Mouse (Mus musculus) spleen, embryonic (tissue): Measurements from ENCODE around the gene Erh.

Experiments
- CTCF ChIA-PET: fragments of 350-600 bp; sonication (Branson Sonifier 250); formaldehyde crosslinking; loops from one replicate; lab custom pipeline; 2022; lab: Charles Lee

Gene Erh

GRCm38 (mm10) chr12:80643693-80644505, at the start of gene Erh, which contains the start of gene Slc39a9:
Gene Erh, minus strand, starts transcription at chr12:80644341.
Gene Slc39a9, plus strand, starts transcription at chr12:80643883.
- CTCF ChIA-PET: no interaction called here

GRCm38 (mm10) chr12:80693700-80694099, 49.6 kb upstream of the Erh start:
- CTCF ChIA-PET: no interaction called here

GRCm38 (mm10) chr12:80692269-80692972, 48.3 kb upstream of the Erh start, which contains the start of gene Plekhd1:
Gene Plekhd1, plus strand, starts transcription at chr12:80692591.
- CTCF ChIA-PET: interaction anchor here (0.7 kb wide), 1 partner anchor 22 kb away, joined by 3 read pairs; no protein-coding TSS in a partner anchor

- CTCF ChIA-PET: interaction anchor here (0.7 kb wide), 1 partner anchor 22 kb away, joined by 3 read pairs; no protein-coding TSS in a partner anchor
These were observed 47.5 kb upstream of the Erh start for GRCm38 (mm10) chr12:80691671-80692091.

- CTCF ChIA-PET: interaction anchor here (0.9 kb wide), 1 partner anchor 783 kb away, joined by 21 read pairs; no protein-coding TSS in a partner anchor
These were observed 45.6 kb upstream of the Erh start for GRCm38 (mm10) chr12:80689696-80690095.

- CTCF ChIA-PET: interaction anchor here (0.6 to 1.1 kb wide), 2 partner anchors 13 to 452 kb away, joined by 3 to 9 read pairs; no protein-coding TSS in a partner anchor
These were observed 43.7 kb upstream of the Erh start for GRCm38 (mm10) chr12:80687788-80688211.

- CTCF ChIA-PET: interaction anchor here (0.5 to 0.7 kb wide), 2 partner anchors 24 to 113 kb away, joined by 4 read pairs; no protein-coding TSS in a partner anchor
These were observed 40.2 kb upstream of the Erh start for GRCm38 (mm10) chr12:80684316-80684715.

GRCm38 (mm10) chr12:80683554-80683953, 39.4 kb upstream of the Erh start:
- CTCF ChIA-PET: no interaction called here

GRCm38 (mm10) chr12:80681340-80681739, 37.2 kb upstream of the Erh start:
- CTCF ChIA-PET: no interaction called here

- CTCF ChIA-PET: interaction anchor here (0.6 to 1.2 kb wide), 3 partner anchors 26 to 514 kb away, joined by 3 to 14 read pairs (median 4); no protein-coding TSS in a partner anchor
These were observed 29.0 kb upstream of the Erh start for GRCm38 (mm10) chr12:80673170-80673569.

- CTCF ChIA-PET: interaction anchor here (0.6 kb wide), 1 partner anchor 512 kb away, joined by 3 read pairs; no protein-coding TSS in a partner anchor
These were observed 24.2 kb upstream of the Erh start for GRCm38 (mm10) chr12:80668391-80668790.

- CTCF ChIA-PET: no interaction called here
These were observed 19.8 kb upstream of the Erh start for GRCm38 (mm10) chr12:80663935-80664334.

GRCm38 (mm10) chr12:80662322-80662721, 18.2 kb upstream of the Erh start:
- CTCF ChIA-PET: interaction anchor here (1.1 kb wide), 1 partner anchor 10 kb away, joined by 3 read pairs; no protein-coding TSS in a partner anchor

- CTCF ChIA-PET: no interaction called here
These were observed 14.5 kb upstream of the Erh start for GRCm38 (mm10) chr12:80658661-80659060.

GRCm38 (mm10) chr12:80654659-80655025, 10.5 kb upstream of the Erh start:
- CTCF ChIA-PET: no interaction called here

- CTCF ChIA-PET: no interaction called here
These were observed 10.0 kb upstream of the Erh start for GRCm38 (mm10) chr12:80653951-80654658.

- CTCF ChIA-PET: no interaction called here
These were observed 2.2 kb upstream of the Erh start for GRCm38 (mm10) chr12:80646377-80646776.

- CTCF ChIA-PET: no interaction called here
These were observed 346 bp upstream of the Erh start for GRCm38 (mm10) chr12:80644506-80644868.

GRCm38 (mm10) chr12:80642725-80643692, 1.1 kb downstream of the Erh start:
- CTCF ChIA-PET: no interaction called here

GRCm38 (mm10) chr12:80631790-80632189, 12.4 kb downstream of the Erh start:
- CTCF ChIA-PET: no interaction called here
